ENCODE assay signal across 8 mouse cellular contexts in the genomic region with DNA sequence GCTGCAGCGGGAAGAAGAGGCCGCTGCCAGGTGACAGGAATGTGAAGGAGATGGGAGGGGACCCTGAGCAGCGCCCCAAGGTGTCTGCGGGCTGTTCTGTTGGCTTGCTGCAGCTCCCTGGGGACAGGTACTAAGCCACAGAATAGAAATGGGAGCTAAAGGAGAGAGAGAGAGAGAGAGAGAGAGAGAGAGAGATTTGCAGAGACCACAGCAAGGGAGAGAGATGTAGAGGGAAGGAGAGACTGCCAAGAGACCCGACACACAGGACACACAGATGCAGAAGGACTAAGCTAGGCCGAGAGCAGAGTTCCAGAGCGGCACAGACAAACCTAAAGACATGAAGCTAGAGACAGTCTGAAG. TPM values are rescaled to one million over a fixed set of nuclear protein-coding genes. Genes with fewer than 3 reads are reported as not detected.
A peak's percentile ranks its signal among the peaks of the same experiment; 100 is the strongest.
DNase-seq lines count a peak whose midpoint lies in the region; ATAC-seq lines count a peak whose summit lies in the region.

No protein-coding gene starts in this region.

- no peak for DNase-seq in heart, adult 18-20 months
- peak; percentile 37 for DNase-seq in brain, adult 2 months (ENCODE audit: low read depth, low spot score)
- no peak for DNase-seq in left cerebral cortex, postnatal 25 days (ENCODE audit: low spot score in 2 of 2)
- no peak for DNase-seq in testis, postnatal 10 days (ENCODE audit: low spot score)
- no peak for DNase-seq in urinary bladder, adult 18-20 months (ENCODE audit: low spot score in 2 of 2)

- no peaks in the 10 kb centered on the region for H3K36me3 ChIP-seq in heart, embryonic 16.5 days (ENCODE audit: control insufficient read depth, insufficient read depth)
- H3K36me3 ChIP-seq in hindbrain, embryonic 13.5 days: no peaks in the 10 kb centered on the region
- H3K36me3 ChIP-seq in midbrain, embryonic 12.5 days: no peaks in the 10 kb centered on the region

- no peaks in the 10 kb centered on the region for H3K9me3 ChIP-seq in heart, embryonic 16.5 days (replicated peaks; ENCODE audit: control insufficient read depth, low read length)
- no peaks in the 10 kb centered on the region for H3K9me3 ChIP-seq in hindbrain, embryonic 13.5 days
- no peaks in the 10 kb centered on the region for H3K9me3 ChIP-seq in midbrain, embryonic 12.5 days

- 3% methylated on average over 7 of the region's 7 CpGs for WGBS in heart, embryonic 16.5 days
- WGBS in hindbrain, embryonic 13.5 days: 7% methylated on average over 7 of the region's 7 CpGs
- WGBS in midbrain, embryonic 12.5 days: under 1% methylated on average over 7 of the region's 7 CpGs

- ATAC-seq in heart, embryonic 16.5 days (replicated peaks; ENCODE audit: extremely low read depth, insufficient read depth, low FRiP score): no peak
- ATAC-seq in hindbrain, embryonic 13.5 days (ENCODE audit: low FRiP score): no peak
- no peak for ATAC-seq in midbrain, embryonic 12.5 days (ENCODE audit: low FRiP score, low read depth)

- intact Hi-C loops in left cerebral cortex, postnatal 25 days (cut with DNase I): no loop called here

- no peak overlapping the region for H3K27ac ChIP-seq in heart, embryonic 16.5 days (ENCODE audit: low read length)
- H3K27ac ChIP-seq in hindbrain, embryonic 13.5 days: peak overlapping the region; percentile 100
- peak overlapping the region; percentile 95 for H3K27ac ChIP-seq in midbrain, embryonic 12.5 days (replicated peaks)

- peaks cover 55% of the 10 kb centered on the region for H3K4me1 ChIP-seq in heart, embryonic 16.5 days (ENCODE audit: control insufficient read depth, insufficient read depth, low read length)
- peaks cover 98% of the 10 kb centered on the region for H3K4me1 ChIP-seq in hindbrain, embryonic 13.5 days (replicated peaks)
- peaks cover 95% of the 10 kb centered on the region for H3K4me1 ChIP-seq in midbrain, embryonic 12.5 days

- peak overlapping the region; percentile 69 for H3K9ac ChIP-seq in heart, embryonic 16.5 days (ENCODE audit: low read length)
- peak overlapping the region; percentile 82 for H3K9ac ChIP-seq in hindbrain, embryonic 13.5 days
- peak overlapping the region; percentile 59 for H3K9ac ChIP-seq in midbrain, embryonic 12.5 days (replicated peaks)

- H3K4me2 ChIP-seq in heart, embryonic 16.5 days (ENCODE audit: low read depth, low read length): peak overlapping the region; percentile 94
- peak overlapping the region; percentile 78 for H3K4me2 ChIP-seq in hindbrain, embryonic 13.5 days
- peak overlapping the region; percentile 88 for H3K4me2 ChIP-seq in midbrain, embryonic 12.5 days (replicated peaks)

- peak overlapping the region; percentile 61 for H3K4me3 ChIP-seq in heart, embryonic 16.5 days (ENCODE audit: low read length)
- peak overlapping the region; percentile 41 for H3K4me3 ChIP-seq in hindbrain, embryonic 13.5 days
- peak overlapping the region; percentile 49 for H3K4me3 ChIP-seq in midbrain, embryonic 12.5 days

- peaks cover 58% of the 10 kb centered on the region for H3K27me3 ChIP-seq in heart, embryonic 16.5 days (ENCODE audit: control insufficient read depth, insufficient read depth, low read length)
- H3K27me3 ChIP-seq in hindbrain, embryonic 13.5 days: peaks cover 31% of the 10 kb centered on the region
- H3K27me3 ChIP-seq in midbrain, embryonic 12.5 days: peaks cover 92% of the 10 kb centered on the region

RNA-seq across cellular contexts. Expression of a gene that starts 2.5 kb away (rescaled TPM):
- 59.8 and 72.0 TPM in 2 replicates for polyA plus RNA-seq in heart, embryonic 16.5 days (2015; fragmentation: Nextera tagmentation; extraction: Ambion mirVana)
- total RNA-seq in heart, adult 18-20 months (2021): 10 to 100 TPM; 23.9 to 27.0 TPM
- 13.4 and 15.5 TPM in 2 replicates for polyA plus RNA-seq in hindbrain, embryonic 13.5 days (2015; fragmentation: Nextera tagmentation; extraction: Ambion mirVana)
- 7.0 and 7.6 TPM in 2 replicates for polyA plus RNA-seq in midbrain, embryonic 12.5 days (2016; fragmentation: Nextera tagmentation; extraction: Ambion mirVana)
- total RNA-seq in left cerebral cortex, postnatal 25 days (2021): 1 to 10 TPM; 2.9 to 6.7 TPM

RNA-seq across cellular contexts. Expression of a gene that starts 10.0 kb away (rescaled TPM):
- 127 and 132 TPM in 2 replicates for polyA plus RNA-seq in heart, embryonic 16.5 days (2015; fragmentation: Nextera tagmentation; extraction: Ambion mirVana)
- 10 to 100 TPM; 39.3 to 44.7 TPM for total RNA-seq in heart, adult 18-20 months (2021)
- 52.7 and 57.5 TPM in 2 replicates for polyA plus RNA-seq in hindbrain, embryonic 13.5 days (2015; fragmentation: Nextera tagmentation; extraction: Ambion mirVana)
- polyA plus RNA-seq in midbrain, embryonic 12.5 days (2016; fragmentation: Nextera tagmentation; extraction: Ambion mirVana): 75.1 and 77.8 TPM in 2 replicates
- 10 to 100 TPM; 25.7 to 29.9 TPM for total RNA-seq in left cerebral cortex, postnatal 25 days (2021)

RNA-seq across cellular contexts. Expression of a gene that starts 10.8 kb away (rescaled TPM):
- polyA plus RNA-seq in heart, embryonic 16.5 days (2015; fragmentation: Nextera tagmentation; extraction: Ambion mirVana): 0.46 and 0.84 TPM in 2 replicates
- under 1 TPM; 0.37 to 0.54 TPM for total RNA-seq in heart, adult 18-20 months (2021)
- 2.5 TPM in 2 replicates for polyA plus RNA-seq in hindbrain, embryonic 13.5 days (2015; fragmentation: Nextera tagmentation; extraction: Ambion mirVana)
- polyA plus RNA-seq in midbrain, embryonic 12.5 days (2016; fragmentation: Nextera tagmentation; extraction: Ambion mirVana): 0.89 and 1.6 TPM in 2 replicates
- 1 to 10 TPM; 4.3 to 5.6 TPM for total RNA-seq in left cerebral cortex, postnatal 25 days (2021)

RNA-seq across cellular contexts. Expression of a gene that starts 22.1 kb away (rescaled TPM):
- polyA plus RNA-seq in heart, embryonic 16.5 days (2015; fragmentation: Nextera tagmentation; extraction: Ambion mirVana): 1.2 and 1.4 TPM in 2 replicates
- under 1 TPM; 0.35 to 0.39 TPM for total RNA-seq in heart, adult 18-20 months (2021)
- polyA plus RNA-seq in hindbrain, embryonic 13.5 days (2015; fragmentation: Nextera tagmentation; extraction: Ambion mirVana): 139 and 176 TPM in 2 replicates
- polyA plus RNA-seq in midbrain, embryonic 12.5 days (2016; fragmentation: Nextera tagmentation; extraction: Ambion mirVana): 55.9 and 58.2 TPM in 2 replicates
- total RNA-seq in left cerebral cortex, postnatal 25 days (2021): 1 to 10 TPM; 5.5 to 6.9 TPM
